Comparison of ENCODE assay signal across 8 mouse cellular contexts in genomic region chr1:134097956-134098725, GRCm38 (mm10). TPM values are rescaled to one million over a fixed set of nuclear protein-coding genes. Genes with fewer than 3 reads are reported as not detected.
DNase-seq lines count a peak whose midpoint lies in the region; ATAC-seq and TF ChIP-seq lines count a peak whose summit lies in the region.

No protein-coding gene starts in this region.

- H3K4me3 ChIP-seq in layer of hippocampus, adult 2 months, result no peak overlapping the region; the same call in 1 of the 2 replicates
- no peak overlapping the region for H3K4me3 ChIP-seq in embryonic facial prominence, embryonic 15.5 days (replicated peaks)
- H3K4me3 ChIP-seq in heart, embryonic 16.5 days (ENCODE audit: low read length), result peak overlapping the region; percentile 49
- H3K4me3 ChIP-seq in macrophage (ENCODE audit: inconsistent target), result peak overlapping the region; percentile 34; the same call in 1 of the 2 replicates

- ATAC-seq in embryonic facial prominence, embryonic 15.5 days (ENCODE audit: insufficient number of reproducible peaks, low FRiP score, low TSS enrichment, low read depth), result no peak
- ATAC-seq in heart, embryonic 16.5 days (replicated peaks; ENCODE audit: extremely low read depth, insufficient read depth, low FRiP score), result no peak
- ATAC-seq in inflammation-experienced regulatory T-cells, adult 6 months, result no peak

- TF ChIP-seq CTCF in layer of hippocampus, adult 2 months (conservative IDR thresholded peaks at IDR 0.05), result no peak

- peak overlapping the region; percentile 53 for H3K4me2 ChIP-seq in embryonic facial prominence, embryonic 15.5 days (replicated peaks)
- H3K4me2 ChIP-seq in heart, embryonic 16.5 days (ENCODE audit: low read depth, low read length), result peak overlapping the region; percentile 65

- no peaks in the 10 kb centered on the region for H3K36me3 ChIP-seq in embryonic facial prominence, embryonic 15.5 days
- H3K36me3 ChIP-seq in heart, embryonic 16.5 days (ENCODE audit: control insufficient read depth, insufficient read depth), result no peaks in the 10 kb centered on the region
- no peaks in the 10 kb centered on the region for H3K36me3 ChIP-seq in macrophage (ENCODE audit: inconsistent target)

- DNase-seq in layer of hippocampus, adult 2 months (ENCODE audit: low spot score in 2 of 2), result no peak
- no peak for DNase-seq in layer of hippocampus, adult 8-10 months (ENCODE audit: low spot score in 2 of 2)
- DNase-seq in kidney, postnatal 14 days, result peak; percentile 73
- no peak for DNase-seq in right cerebral cortex, postnatal 4 days

- H3K9me3 ChIP-seq in embryonic facial prominence, embryonic 15.5 days (replicated peaks), result no peaks in the 10 kb centered on the region
- H3K9me3 ChIP-seq in heart, embryonic 16.5 days (replicated peaks; ENCODE audit: control insufficient read depth, low read length), result no peaks in the 10 kb centered on the region

- WGBS in embryonic facial prominence, embryonic 15.5 days, result 61% methylated on average over 13 of the region's 13 CpGs
- 34% methylated on average over 13 of the region's 13 CpGs for WGBS in heart, embryonic 16.5 days
- WGBS in macrophage (ENCODE audit: missing documents), result 61% methylated on average over 13 of the region's 13 CpGs

- no peak overlapping the region for H3K9ac ChIP-seq in embryonic facial prominence, embryonic 15.5 days
- peak overlapping the region; percentile 73 for H3K9ac ChIP-seq in heart, embryonic 16.5 days (ENCODE audit: low read length)

- H3K27ac ChIP-seq in layer of hippocampus, adult 2 months, result peak overlapping the region; percentile 94
- peak overlapping the region; percentile 96 for H3K27ac ChIP-seq in embryonic facial prominence, embryonic 15.5 days (replicated peaks)
- H3K27ac ChIP-seq in heart, embryonic 16.5 days (ENCODE audit: low read length), result peak overlapping the region; percentile 100
- H3K27ac ChIP-seq in macrophage, result peak overlapping the region; percentile 80

- H3K79me2 ChIP-seq in macrophage (ENCODE audit: inconsistent target), result no peaks in the 10 kb centered on the region

- H3K27me3 ChIP-seq in embryonic facial prominence, embryonic 15.5 days, result no peaks in the 10 kb centered on the region
- no peaks in the 10 kb centered on the region for H3K27me3 ChIP-seq in heart, embryonic 16.5 days (ENCODE audit: control insufficient read depth, insufficient read depth, low read length)

- H3K4me1 ChIP-seq in embryonic facial prominence, embryonic 15.5 days, result peaks cover 76% of the 10 kb centered on the region
- peaks cover 65% of the 10 kb centered on the region for H3K4me1 ChIP-seq in heart, embryonic 16.5 days (ENCODE audit: control insufficient read depth, insufficient read depth, low read length)

RNA-seq across cellular contexts. Expression of gene Chit1, which starts 12.9 kb away (rescaled TPM):
- under 1 TPM in 1 of 2 experiments, not detected in 1; 0.20 TPM for total RNA-seq in layer of hippocampus, adult 2 months (2021)
- under 1 TPM in 1 of 4 experiments, not detected in 3; 0.32 TPM for total RNA-seq in layer of hippocampus, adult 8-10 months (2022)
- polyA plus RNA-seq in embryonic facial prominence, embryonic 15.5 days (2015; fragmentation: Nextera tagmentation; extraction: Ambion mirVana), result 0.61 and 0.67 TPM in 2 replicates
- polyA plus RNA-seq in heart, embryonic 16.5 days (2015; fragmentation: Nextera tagmentation; extraction: Ambion mirVana), result 0.31 and 0.46 TPM in 2 replicates
- not detected for total RNA-seq in macrophage (2018; cell fraction: chromatin; rRNA removed)
- not detected for total RNA-seq in macrophage (2018; cell fraction: cytosol; rRNA removed)
- total RNA-seq in macrophage (2018; cell fraction: nucleus; rRNA removed), result not detected
- polyA plus RNA-seq in macrophage (2018), result not detected in 3 replicates
- not detected for polyA plus RNA-seq in inflammation-experienced regulatory T-cells, adult 6 months (2017; shearing (Covaris generic))

RNA-seq across cellular contexts. Expression of gene Btg2, which starts 19.2 kb away (rescaled TPM):
- total RNA-seq in layer of hippocampus, adult 2 months (2021), result 10 to 100 TPM; 17.2 to 22.0 TPM
- total RNA-seq in layer of hippocampus, adult 8-10 months (2022), result 10 to 100 TPM; 14.4 to 18.4 (median 17.3) TPM
- 39.9 and 41.3 TPM in 2 replicates for polyA plus RNA-seq in embryonic facial prominence, embryonic 15.5 days (2015; fragmentation: Nextera tagmentation; extraction: Ambion mirVana)
- 49.5 and 50.9 TPM in 2 replicates for polyA plus RNA-seq in heart, embryonic 16.5 days (2015; fragmentation: Nextera tagmentation; extraction: Ambion mirVana)
- 100 to 1,000 TPM in 8 of 26 experiments, 10 to 100 TPM in 17, 1 to 10 TPM in 1; 3.8 to 604 (median 54.5) TPM for total RNA-seq in macrophage (2018; cell fraction: chromatin; rRNA removed)
- total RNA-seq in macrophage (2018; cell fraction: cytosol; rRNA removed), result 100 to 1,000 TPM in 15 of 26 experiments, 10 to 100 TPM in 10, 1 to 10 TPM in 1; 9.1 to 625 (median 124) TPM
- 1,000 to 10,000 TPM in 1 of 26 experiments, 100 to 1,000 TPM in 16, 10 to 100 TPM in 9; 15.8 to 1,019 (median 166) TPM for total RNA-seq in macrophage (2018; cell fraction: nucleus; rRNA removed)
- 3.9 to 21.4 TPM (median 6.0 TPM) in 3 replicates for polyA plus RNA-seq in macrophage (2018)
- polyA plus RNA-seq in inflammation-experienced regulatory T-cells, adult 6 months (2017; shearing (Covaris generic)), result 100 to 1,000 TPM; 168 to 251 (median 221) TPM

Comparison
In these comparisons a context has a peak if more than half of its experiments do, and no peak if none do; other contexts are left out.
1. H3K4me3 ChIP-seq: peak in heart, embryonic 16.5 days (single experiment) and macrophage (single experiment); none in layer of hippocampus, adult 2 months (single experiment) and embryonic facial prominence, embryonic 15.5 days (single experiment).
2. Peak in every context shown above with its lines, with median percentiles within 50 percentile points of each other: H3K27ac ChIP-seq.